Mouse (Mus musculus): ENCODE results near the gene Gsdma2. TPM values are rescaled to one million over a fixed set of nuclear protein-coding genes. Genes with fewer than 3 reads are reported as not detected.

The Gsdma2 gene
- polyA plus RNA-seq, 1 experiment: 0.81 TPM

GRCm38 (mm10) chr11:98705021-98705420 lies 58.5 kb downstream of the Gsdma2 start:
- WGBS: 95% methylated on average over 10 of the region's 10 CpGs
- TF ChIP-seq POLR2A (IDR thresholded peaks at IDR 0.05; ENCODE audit: control insufficient read depth, extremely low read depth, insufficient read depth, low read length, poor library complexity) (no peak), CTCF (IDR thresholded peaks at IDR 0.05; ENCODE audit: borderline replicate concordance, control insufficient read depth, extremely low read depth, insufficient read depth, low read length, poor library complexity) (no peak)
- Histone ChIP-seq H3K4me3 (ENCODE audit: control insufficient read depth, insufficient read depth, low read length) (no peak overlapping the region), H3K27me3 (ENCODE audit: control insufficient read depth, insufficient read depth, low read length) (no peaks in the 10 kb centered on the region), H3K4me1 (replicated peaks; ENCODE audit: control insufficient read depth, insufficient read depth, low read length) (peaks cover 11% of the 10 kb centered on the region), H3K27ac (ENCODE audit: control insufficient read depth, insufficient read depth, low read length) (no peak overlapping the region), H3K36me3 (ENCODE audit: control insufficient read depth, insufficient read depth, low read length) (peaks cover 11% of the 10 kb centered on the region; the same call in 1 of the 2 replicates)
- DNase-seq: no peak

Other genes with a start within 250 kb of the Gsdma2 start
- 51.8 and 52.5 TPM in 2 replicates for gene Pgap3, start 246.3 kb upstream of the Gsdma2 start, polyA plus RNA-seq (2012; rRNA removed)
- gene Erbb2, start 234.3 kb upstream of the Gsdma2 start, polyA plus RNA-seq (2012; rRNA removed): 6.0 and 6.6 TPM in 2 replicates
- 70.5 and 96.7 TPM in 2 replicates for gene Mien1, start 207.8 kb upstream of the Gsdma2 start, polyA plus RNA-seq (2012; rRNA removed)
- 6.7 and 6.8 TPM in 2 replicates for gene Grb7, start 200.4 kb upstream of the Gsdma2 start, polyA plus RNA-seq (2012; rRNA removed)
- 143 and 183 TPM in 2 replicates for gene Ikzf3, start 100.7 kb upstream of the Gsdma2 start, polyA plus RNA-seq (2012; rRNA removed)
- 1.1 and 1.2 TPM in 2 replicates for gene Zpbp2, start 95.7 kb upstream of the Gsdma2 start, polyA plus RNA-seq (2012; rRNA removed)
- 66.8 and 74.6 TPM in 2 replicates for gene Ormdl3, start 59.4 kb upstream of the Gsdma2 start, polyA plus RNA-seq (2012; rRNA removed)
- gene Lrrc3c, start 48.5 kb upstream of the Gsdma2 start, polyA plus RNA-seq (2012; rRNA removed): not detected in 2 replicates
- gene Gm12355, start 21.1 kb upstream of the Gsdma2 start, polyA plus RNA-seq (2012; rRNA removed): not detected in 2 replicates
- 0.74 and 1.1 TPM in 2 replicates for gene Gsdma3, start 20.4 kb upstream of the Gsdma2 start, polyA plus RNA-seq (2012; rRNA removed)
- gene Gsdma, start 17.6 kb downstream of the Gsdma2 start, polyA plus RNA-seq (2012; rRNA removed): 0.71 and 0.75 TPM in 2 replicates
- gene Psmd3, start 35.8 kb downstream of the Gsdma2 start, polyA plus RNA-seq (2012; rRNA removed): 293 and 303 TPM in 2 replicates
- gene Csf3, start 54.5 kb downstream of the Gsdma2 start, polyA plus RNA-seq (2012; rRNA removed): 0.14 and 0.22 TPM in 2 replicates
- 179 and 196 TPM in 2 replicates for gene Med24, start 82.7 kb downstream of the Gsdma2 start, polyA plus RNA-seq (2012; rRNA removed)
- gene Thra, start 93.9 kb downstream of the Gsdma2 start, polyA plus RNA-seq (2012; rRNA removed): 36.8 and 41.5 TPM in 2 replicates
- 34.4 and 37.7 TPM in 2 replicates for gene Nr1d1, start 128.6 kb downstream of the Gsdma2 start, polyA plus RNA-seq (2012; rRNA removed)
- gene Msl1, start 148.8 kb downstream of the Gsdma2 start, polyA plus RNA-seq (2012; rRNA removed): 50.3 and 66.0 TPM in 2 replicates
- 66.5 and 72.2 TPM in 2 replicates for gene Casc3, start 158.1 kb downstream of the Gsdma2 start, polyA plus RNA-seq (2012; rRNA removed)
- gene Rapgefl1, start 190.0 kb downstream of the Gsdma2 start, polyA plus RNA-seq (2012; rRNA removed): 8.5 and 11.6 TPM in 2 replicates
- 23.9 and 30.3 TPM in 2 replicates for gene Wipf2, start 216.9 kb downstream of the Gsdma2 start, polyA plus RNA-seq (2012; rRNA removed)

All from thymus, adult 2 months (tissue).